ENCODE assay signal across 22 mouse cellular contexts in the genomic region with DNA sequence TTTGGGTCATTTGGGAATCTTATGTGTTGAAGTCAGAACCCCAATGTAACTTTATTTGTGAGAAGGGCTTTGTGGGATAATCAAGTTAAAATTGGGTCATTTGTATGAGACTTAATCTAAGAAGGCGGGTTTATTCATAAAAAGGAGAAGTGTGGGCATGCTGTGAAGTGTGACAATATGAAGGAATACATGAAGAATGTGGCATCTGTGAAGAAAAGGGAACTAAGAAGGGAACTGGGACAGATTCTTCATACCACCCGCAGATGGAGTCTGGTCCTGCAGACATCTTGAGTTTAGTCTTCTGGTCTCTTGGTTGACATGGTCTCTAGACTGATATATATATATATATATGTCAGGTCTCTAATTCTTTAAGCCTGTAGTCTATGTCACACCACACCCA.
DNase-seq lines count a peak whose midpoint lies in the region; ATAC-seq and TF ChIP-seq lines count a peak whose summit lies in the region.
"Had no signal": no experiment of that assay in that cellular context is flagged by ENCODE, and none has a peak within 500 bp of the region (broad histone marks: within the 10 kb centered on the region; RNA-seq: fewer than 3 reads in every experiment).

No protein-coding gene starts in this region.

- H3K4me1 ChIP-seq in forebrain, postnatal 0 days (ENCODE audit: insufficient read depth): no peaks in the 10 kb centered on the region
- peaks cover 6% of the 10 kb centered on the region; the same call in 1 of the 2 replicates for H3K4me1 ChIP-seq in forebrain, embryonic 12.5 days
- H3K4me1 ChIP-seq: embryonic facial prominence, embryonic 12.5 days had no signal

- DNase-seq in frontal cortex, postnatal 10 days (ENCODE audit: low spot score in 2 of 2): no peak
- no peak for DNase-seq in forebrain, postnatal 0 days
- DNase-seq in left cerebral cortex, postnatal 36 days (ENCODE audit: low spot score in 2 of 2): no peak
- DNase-seq: adrenal gland, adult 2 months; adrenal gland, postnatal 10 days; adrenal gland, postnatal 25 days; B cell, adult 2 months; cerebellum, adult 11 months; cerebellum, adult 18-20 months; cerebellum, adult 8-10 months; cerebellum, adult 9-11 months; cerebellum, postnatal 14 days; cerebellum, postnatal 36 days had no signal

- TF ChIP-seq CTCF in forebrain, postnatal 0 days (IDR thresholded peaks at IDR 0.05; ENCODE audit: low read depth): no peak

- 78% methylated on average over 2 of the region's 2 CpGs for WGBS in forebrain, postnatal 0 days
- WGBS in forebrain, embryonic 12.5 days: 89% methylated on average over 2 of the region's 2 CpGs

- 0 out of 2 replicates have a peak, but pooled peaks have one; percentile 34 for ATAC-seq in frontal cortex, adult (ENCODE audit: low TSS enrichment)
- ATAC-seq in granulocyte monocyte progenitor cell, adult 5-6 weeks (replicated peaks; ENCODE audit: poor library complexity, severe bottlenecking): peak; percentile 52; the same call in 1 of the 2 replicates
- 0 out of 2 replicates have a peak, but pooled peaks have one; percentile 27 for ATAC-seq in megakaryocyte, adult 5-6 weeks (ENCODE audit: poor library complexity, severe bottlenecking)
- ATAC-seq in forebrain, postnatal 0 days: no peak
- no peak for ATAC-seq in forebrain, embryonic 12.5 days (ENCODE audit: low FRiP score)
- ATAC-seq: CD4-positive, CD25-positive, alpha-beta regulatory T cell, adult 4 months; forebrain, embryonic 14.5 days; forebrain, embryonic 16.5 days had no signal

- H3K4me2 ChIP-seq in forebrain, postnatal 0 days (ENCODE audit: low read depth): no peak overlapping the region
- H3K4me2 ChIP-seq in forebrain, embryonic 12.5 days: no peak overlapping the region
- H3K4me2 ChIP-seq: embryonic facial prominence, embryonic 12.5 days had no signal

- H3K27me3 ChIP-seq in forebrain, postnatal 0 days (ENCODE audit: insufficient read depth, low read length): no peaks in the 10 kb centered on the region
- no peaks in the 10 kb centered on the region for H3K27me3 ChIP-seq in forebrain, embryonic 12.5 days
- H3K27me3 ChIP-seq: embryonic facial prominence, embryonic 12.5 days had no signal

- no peak overlapping the region for H3K9ac ChIP-seq in forebrain, postnatal 0 days
- no peak overlapping the region for H3K9ac ChIP-seq in forebrain, embryonic 12.5 days
- H3K9ac ChIP-seq: embryonic facial prominence, embryonic 12.5 days had no signal

- H3K9me3 ChIP-seq in forebrain, postnatal 0 days (ENCODE audit: low read length): no peaks in the 10 kb centered on the region
- no peaks in the 10 kb centered on the region for H3K9me3 ChIP-seq in forebrain, embryonic 12.5 days
- H3K9me3 ChIP-seq: embryonic facial prominence, embryonic 10.5 days; embryonic facial prominence, embryonic 12.5 days had no signal

- no peak overlapping the region for H3K4me3 ChIP-seq in forebrain, postnatal 0 days (ENCODE audit: low read depth, low read length)
- H3K4me3 ChIP-seq in forebrain, embryonic 12.5 days (replicated peaks): no peak overlapping the region
- H3K4me3 ChIP-seq: embryonic facial prominence, embryonic 10.5 days; embryonic facial prominence, embryonic 12.5 days had no signal

- H3K27ac ChIP-seq in forebrain, postnatal 0 days (ENCODE audit: low read depth, low read length): no peak overlapping the region
- H3K27ac ChIP-seq in forebrain, embryonic 12.5 days: no peak overlapping the region
- H3K27ac ChIP-seq: embryonic facial prominence, embryonic 10.5 days; embryonic facial prominence, embryonic 12.5 days had no signal

- no peaks in the 10 kb centered on the region for H3K36me3 ChIP-seq in forebrain, postnatal 0 days (ENCODE audit: insufficient read depth)
- H3K36me3 ChIP-seq in forebrain, embryonic 12.5 days (replicated peaks): no peaks in the 10 kb centered on the region
- H3K36me3 ChIP-seq: embryonic facial prominence, embryonic 10.5 days; embryonic facial prominence, embryonic 12.5 days had no signal

- intact Hi-C loops in left cerebral cortex, postnatal 36 days (cut with DNase I): no loop called here

Comparison
In these comparisons a context has a peak if more than half of its experiments do, and no peak if none do; other contexts are left out.
1. ATAC-seq: peak in frontal cortex, adult (single experiment), granulocyte monocyte progenitor cell, adult 5-6 weeks (single experiment) and megakaryocyte, adult 5-6 weeks (single experiment); none in forebrain, postnatal 0 days (single experiment) and forebrain, embryonic 12.5 days (single experiment).